In genomic region chr11:76285431-76286075, GRCm38 (mm10) we compare ENCODE assay signal across 9 mouse cellular contexts. TPM values are rescaled to one million over a fixed set of nuclear protein-coding genes. Genes with fewer than 3 reads are reported as not detected.
DNase-seq lines count a peak whose midpoint lies in the region; ATAC-seq lines count a peak whose summit lies in the region.
"Had no signal": no experiment of that assay in that cellular context is flagged by ENCODE, and none has a peak within 500 bp of the region (broad histone marks: within the 10 kb centered on the region; RNA-seq: fewer than 3 reads in every experiment).

No protein-coding gene starts in this region.

- no peak for DNase-seq in neural tube, embryonic 10.5 days (ENCODE audit: extremely low spot score, low spot score)
- peak; percentile 67 to 77 for DNase-seq in adrenal gland, postnatal 36 days
- peak; percentile 38 for DNase-seq in heart, postnatal 4 days
- peak; percentile 44 for DNase-seq in skeletal muscle tissue, adult 2 months (ENCODE audit: low read depth, low spot score)
- no peak for DNase-seq in midbrain, embryonic 14.5 days

- no peak for ATAC-seq in neural tube, embryonic 13.5 days (ENCODE audit: low read depth)
- ATAC-seq in megakaryocyte-erythroid progenitor cell, adult 5-6 weeks (replicated peaks; ENCODE audit: low FRiP score, low TSS enrichment, poor library complexity, severe bottlenecking): no peak
- no peak for ATAC-seq in midbrain, embryonic 14.5 days (ENCODE audit: low FRiP score, low TSS enrichment)

- no peaks in the 10 kb centered on the region for H3K36me3 ChIP-seq in neural tube, embryonic 13.5 days
- no peaks in the 10 kb centered on the region for H3K36me3 ChIP-seq in midbrain, embryonic 14.5 days (ENCODE audit: control insufficient read depth, insufficient read depth, low read length)
- H3K36me3 ChIP-seq: hindbrain, embryonic 15.5 days; neural tube, embryonic 12.5 days had no signal

- H3K27ac ChIP-seq in neural tube, embryonic 13.5 days (replicated peaks): no peak overlapping the region
- no peak overlapping the region for H3K27ac ChIP-seq in midbrain, embryonic 14.5 days (replicated peaks; ENCODE audit: low read depth, low read length)
- H3K27ac ChIP-seq: hindbrain, embryonic 15.5 days; neural tube, embryonic 12.5 days had no signal

- H3K4me3 ChIP-seq in neural tube, embryonic 13.5 days: no peak overlapping the region
- H3K4me3 ChIP-seq in midbrain, embryonic 14.5 days (replicated peaks; ENCODE audit: low read depth, low read length): no peak overlapping the region
- H3K4me3 ChIP-seq: hindbrain, embryonic 15.5 days; neural tube, embryonic 12.5 days had no signal

- 60% methylated on average over 7 of the region's 7 CpGs for WGBS in neural tube, embryonic 13.5 days
- WGBS in midbrain, embryonic 14.5 days: 65% methylated on average over 7 of the region's 7 CpGs

- no peak overlapping the region for H3K4me2 ChIP-seq in neural tube, embryonic 13.5 days
- H3K4me2 ChIP-seq in midbrain, embryonic 14.5 days (ENCODE audit: low read length): no peak overlapping the region
- H3K4me2 ChIP-seq: hindbrain, embryonic 15.5 days; neural tube, embryonic 12.5 days had no signal

- no peaks in the 10 kb centered on the region for H3K27me3 ChIP-seq in neural tube, embryonic 13.5 days
- H3K27me3 ChIP-seq in midbrain, embryonic 14.5 days (ENCODE audit: control insufficient read depth, insufficient read depth, low read length): no peaks in the 10 kb centered on the region
- H3K27me3 ChIP-seq: hindbrain, embryonic 15.5 days; neural tube, embryonic 12.5 days had no signal

- no peaks in the 10 kb centered on the region for H3K9me3 ChIP-seq in neural tube, embryonic 13.5 days
- H3K9me3 ChIP-seq in midbrain, embryonic 14.5 days (ENCODE audit: control insufficient read depth, low read length): no peaks in the 10 kb centered on the region
- H3K9me3 ChIP-seq: hindbrain, embryonic 15.5 days; neural tube, embryonic 12.5 days had no signal

- H3K9ac ChIP-seq in neural tube, embryonic 13.5 days: 0 out of 2 replicates have a peak overlapping the region, but pooled peaks have one; percentile 8
- no peak overlapping the region for H3K9ac ChIP-seq in midbrain, embryonic 14.5 days (replicated peaks; ENCODE audit: low read length)
- H3K9ac ChIP-seq: hindbrain, embryonic 15.5 days; neural tube, embryonic 12.5 days had no signal

- peaks cover 61% of the 10 kb centered on the region for H3K4me1 ChIP-seq in neural tube, embryonic 13.5 days (replicated peaks)
- H3K4me1 ChIP-seq in midbrain, embryonic 14.5 days (ENCODE audit: control insufficient read depth, insufficient read depth, low read length): peaks cover 17% of the 10 kb centered on the region

RNA-seq across cellular contexts. Expression of gene Glod4, which starts 42.0 kb away (rescaled TPM):
- 108 and 112 TPM in 2 replicates for polyA plus RNA-seq in neural tube, embryonic 13.5 days (2015; fragmentation: Nextera tagmentation; extraction: Ambion mirVana)
- total RNA-seq in adrenal gland, postnatal 36 days (2021): 10 to 100 TPM; 85.0 to 87.2 TPM
- total RNA-seq in heart, postnatal 4 days (2021): 10 to 100 TPM; 54.1 to 57.5 TPM
- total RNA-seq in megakaryocyte-erythroid progenitor cell, adult 5-6 weeks (2014; fragmentation: Nextera tagmentation): 65.0 and 70.4 TPM in 2 replicates
- total RNA-seq in megakaryocyte-erythroid progenitor cell, adult 5-6 weeks (2017): 203 and 253 TPM in 2 replicates
- 114 and 141 TPM in 2 replicates for polyA plus RNA-seq in midbrain, embryonic 14.5 days (2014; fragmentation: Nextera tagmentation; extraction: Ambion mirVana)

RNA-seq across cellular contexts. Expression of gene Mrm3, which starts 42.0 kb away (rescaled TPM):
- polyA plus RNA-seq in neural tube, embryonic 13.5 days (2015; fragmentation: Nextera tagmentation; extraction: Ambion mirVana): 19.7 and 20.8 TPM in 2 replicates
- total RNA-seq in adrenal gland, postnatal 36 days (2021): 10 to 100 TPM; 18.8 to 21.4 TPM
- total RNA-seq in heart, postnatal 4 days (2021): 10 to 100 TPM; 17.8 to 18.4 TPM
- total RNA-seq in megakaryocyte-erythroid progenitor cell, adult 5-6 weeks (2014; fragmentation: Nextera tagmentation): 24.0 and 31.8 TPM in 2 replicates
- total RNA-seq in megakaryocyte-erythroid progenitor cell, adult 5-6 weeks (2017): 58.5 and 63.2 TPM in 2 replicates
- polyA plus RNA-seq in midbrain, embryonic 14.5 days (2014; fragmentation: Nextera tagmentation; extraction: Ambion mirVana): 21.0 and 22.7 TPM in 2 replicates

Comparison
In these comparisons a context has a peak if more than half of its experiments do, and no peak if none do; other contexts are left out.
1. DNase-seq: peak in adrenal gland, postnatal 36 days (2 of 2), heart, postnatal 4 days (single experiment) and skeletal muscle tissue, adult 2 months (single experiment); none in neural tube, embryonic 10.5 days (single experiment) and midbrain, embryonic 14.5 days (single experiment).